Mouse (Mus musculus) heart, postnatal 0 days (tissue): ENCODE data around the gene Pptc7.

Experiments used
- CTCF ChIP-seq: IDR thresholded peaks from 2 replicates; pipeline ENCODE4 v1.5.1; 2016; ENCODE audit warnings: antibody characterized with exemption, control low read depth, low read depth
- EP300 ChIP-seq: IDR thresholded peaks from 2 replicates; pipeline ENCODE4 v1.6.1; 2016; ENCODE audit warnings: antibody characterized with exemption, low read depth

- no peak for TF ChIP-seq CTCF
- TF ChIP-seq EP300 = no peak
Observed at GRCm38 (mm10) chr5:122249281-122249680, 34.9 kb upstream of the Pptc7 start.
